ENCODE assay signal across 10 mouse cellular contexts in genomic region chr6:144398115-144398514, GRCm38 (mm10).
DNase-seq lines count a peak whose midpoint lies in the region; ATAC-seq and TF ChIP-seq lines count a peak whose summit lies in the region.
"Had no signal": no experiment of that assay in that cellular context is flagged by ENCODE, and none has a peak within 500 bp of the region (broad histone marks: within the 10 kb centered on the region; RNA-seq: fewer than 3 reads in every experiment).

No protein-coding gene starts in this region.

- no peak overlapping the region for H3K4me3 ChIP-seq in heart, embryonic 16.5 days (ENCODE audit: low read length)
- H3K4me3 ChIP-seq in heart, embryonic 11.5 days (ENCODE audit: low read depth, low read length), result no peak overlapping the region
- H3K4me3 ChIP-seq in hindbrain, embryonic 11.5 days (ENCODE audit: low read depth, low read length), result no peak overlapping the region
- no peak overlapping the region for H3K4me3 ChIP-seq in limb, embryonic 14.5 days (replicated peaks; ENCODE audit: low read length)

- ATAC-seq in heart, embryonic 16.5 days (replicated peaks; ENCODE audit: extremely low read depth, insufficient read depth, low FRiP score), result no peak
- ATAC-seq in heart, embryonic 11.5 days (replicated peaks; ENCODE audit: insufficient number of reproducible peaks, low FRiP score, low TSS enrichment), result no peak
- ATAC-seq in hindbrain, embryonic 11.5 days (ENCODE audit: low FRiP score), result peak; percentile 51; the same call in 1 of the 2 replicates
- no peak for ATAC-seq in limb, embryonic 14.5 days (ENCODE audit: low FRiP score, low read depth)

- WGBS in heart, embryonic 16.5 days, result 46% methylated on average over 10 of the region's 10 CpGs
- WGBS in heart, embryonic 11.5 days (ENCODE audit: insufficient replicate concordance), result 62% methylated on average over 10 of the region's 10 CpGs
- WGBS in hindbrain, embryonic 11.5 days, result 30% methylated on average over 10 of the region's 10 CpGs
- 23% methylated on average over 10 of the region's 10 CpGs for WGBS in limb, embryonic 14.5 days

- peak overlapping the region; percentile 27 for H3K4me2 ChIP-seq in heart, embryonic 16.5 days (ENCODE audit: low read depth, low read length)
- H3K4me2 ChIP-seq in heart, embryonic 11.5 days, result no peak overlapping the region
- 0 out of 2 replicates have a peak overlapping the region, but pooled peaks have one; percentile 6 for H3K4me2 ChIP-seq in hindbrain, embryonic 11.5 days (replicated peaks; ENCODE audit: low read depth, low read length)
- no peak overlapping the region for H3K4me2 ChIP-seq in limb, embryonic 14.5 days (replicated peaks; ENCODE audit: low read depth, low read length, severe bottlenecking)

- peak; percentile 74 for DNase-seq in embryo, embryonic 10.5 days (ENCODE audit: low spot score)
- DNase-seq in hindbrain, embryonic 11.5 days (ENCODE audit: low spot score), result peak; percentile 46
- peak; percentile 24 for DNase-seq in limb, embryonic 14.5 days (ENCODE audit: low spot score)
- DNase-seq in MN1 (ENCODE audit: low spot score), result no peak
- DNase-seq in cerebellum, adult 11-12 months, result no peak
- no peak for DNase-seq in T-cell, adult 2 months (ENCODE audit: low spot score)
- DNase-seq: kidney, adult 8-10 months; thymus, adult 18-20 months had no signal

- peaks cover 3% of the 10 kb centered on the region; the same call in 1 of the 2 replicates for H3K27me3 ChIP-seq in heart, embryonic 16.5 days (ENCODE audit: control insufficient read depth, insufficient read depth, low read length)
- H3K27me3 ChIP-seq in heart, embryonic 11.5 days (ENCODE audit: control insufficient read depth, insufficient read depth, low read length), result no peaks in the 10 kb centered on the region
- H3K27me3 ChIP-seq in hindbrain, embryonic 11.5 days (ENCODE audit: control insufficient read depth, insufficient read depth, low read length), result no peaks in the 10 kb centered on the region
- H3K27me3 ChIP-seq in limb, embryonic 14.5 days (ENCODE audit: control insufficient read depth, insufficient read depth, low read length), result no peaks in the 10 kb centered on the region

- no peak for TF ChIP-seq POLR2A in limb, embryonic 14.5 days (IDR thresholded peaks at IDR 0.05; ENCODE audit: borderline replicate concordance, extremely low read depth, insufficient read depth, insufficient read length)

- no peaks in the 10 kb centered on the region for H3K4me1 ChIP-seq in heart, embryonic 16.5 days (ENCODE audit: control insufficient read depth, insufficient read depth, low read length)
- no peaks in the 10 kb centered on the region for H3K4me1 ChIP-seq in heart, embryonic 11.5 days (ENCODE audit: control insufficient read depth, insufficient read depth, low read length)
- no peaks in the 10 kb centered on the region for H3K4me1 ChIP-seq in hindbrain, embryonic 11.5 days (replicated peaks; ENCODE audit: control insufficient read depth, insufficient read depth, low read length)
- H3K4me1 ChIP-seq in limb, embryonic 14.5 days (ENCODE audit: control insufficient read depth, insufficient read depth, low read length), result no peaks in the 10 kb centered on the region

- no peaks in the 10 kb centered on the region for H3K9me3 ChIP-seq in heart, embryonic 16.5 days (replicated peaks; ENCODE audit: control insufficient read depth, low read length)
- no peaks in the 10 kb centered on the region for H3K9me3 ChIP-seq in heart, embryonic 11.5 days (replicated peaks; ENCODE audit: control insufficient read depth, low read length)
- H3K9me3 ChIP-seq in hindbrain, embryonic 11.5 days (ENCODE audit: control insufficient read depth, low read length), result no peaks in the 10 kb centered on the region
- H3K9me3 ChIP-seq in limb, embryonic 14.5 days (ENCODE audit: control insufficient read depth, low read length), result no peaks in the 10 kb centered on the region

- H3K36me3 ChIP-seq in heart, embryonic 16.5 days (ENCODE audit: control insufficient read depth, insufficient read depth), result no peaks in the 10 kb centered on the region
- H3K36me3 ChIP-seq in heart, embryonic 11.5 days (ENCODE audit: control insufficient read depth, insufficient read depth, low read length), result no peaks in the 10 kb centered on the region
- H3K36me3 ChIP-seq in hindbrain, embryonic 11.5 days (ENCODE audit: control insufficient read depth, insufficient read depth, low read length), result no peaks in the 10 kb centered on the region
- H3K36me3 ChIP-seq in limb, embryonic 14.5 days (ENCODE audit: control insufficient read depth, insufficient read depth, low read length), result no peaks in the 10 kb centered on the region

- no peak overlapping the region for H3K9ac ChIP-seq in heart, embryonic 16.5 days (ENCODE audit: low read length)
- H3K9ac ChIP-seq in heart, embryonic 11.5 days (ENCODE audit: low read depth, low read length), result no peak overlapping the region
- no peak overlapping the region for H3K9ac ChIP-seq in hindbrain, embryonic 11.5 days (ENCODE audit: low read depth, low read length)
- H3K9ac ChIP-seq in limb, embryonic 14.5 days (ENCODE audit: low read depth, low read length, severe bottlenecking), result no peak overlapping the region

- H3K27ac ChIP-seq in heart, embryonic 16.5 days (ENCODE audit: low read length), result no peak overlapping the region
- no peak overlapping the region for H3K27ac ChIP-seq in heart, embryonic 11.5 days (ENCODE audit: low read depth, low read length)
- H3K27ac ChIP-seq in hindbrain, embryonic 11.5 days (ENCODE audit: low read depth, low read length), result no peak overlapping the region
- no peak overlapping the region for H3K27ac ChIP-seq in limb, embryonic 14.5 days (replicated peaks; ENCODE audit: low read depth, low read length)

Comparison
In these comparisons a context has a peak if more than half of its experiments do, and no peak if none do; other contexts are left out.
1. H3K4me2 ChIP-seq: peak in heart, embryonic 16.5 days (single experiment) and hindbrain, embryonic 11.5 days (single experiment); none in heart, embryonic 11.5 days (single experiment) and limb, embryonic 14.5 days (single experiment).
2. DNase-seq: peak in embryo, embryonic 10.5 days (single experiment), hindbrain, embryonic 11.5 days (single experiment) and limb, embryonic 14.5 days (single experiment); none in MN1 (single experiment), cerebellum, adult 11-12 months (single experiment) and T-cell, adult 2 months (single experiment).